Mouse (Mus musculus) thymus, postnatal 0 days (tissue): ENCODE data around the gene Colgalt2. TPM values are rescaled to one million over a fixed set of nuclear protein-coding genes. Genes with fewer than 3 reads are reported as not detected.

Source experiments
- DNase-seq: peaks from one replicate; pipeline ENCODE4 v3.0.0-alpha.2; 2015; ENCODE audit warnings: low spot score
- polyA plus RNA-seq: library from polyadenylated mRNA; unstranded; fragments of >200 nt; fragmentation: Nextera tagmentation; extraction: Ambion mirVana; gene quantifications from 2 replicates; pipeline ENCODE4 v1.2.1, GENCODE M21; 2015

The Colgalt2 gene
- polyA plus RNA-seq, 1 experiment from 2014 or later: 1.2 TPM

DNA sequence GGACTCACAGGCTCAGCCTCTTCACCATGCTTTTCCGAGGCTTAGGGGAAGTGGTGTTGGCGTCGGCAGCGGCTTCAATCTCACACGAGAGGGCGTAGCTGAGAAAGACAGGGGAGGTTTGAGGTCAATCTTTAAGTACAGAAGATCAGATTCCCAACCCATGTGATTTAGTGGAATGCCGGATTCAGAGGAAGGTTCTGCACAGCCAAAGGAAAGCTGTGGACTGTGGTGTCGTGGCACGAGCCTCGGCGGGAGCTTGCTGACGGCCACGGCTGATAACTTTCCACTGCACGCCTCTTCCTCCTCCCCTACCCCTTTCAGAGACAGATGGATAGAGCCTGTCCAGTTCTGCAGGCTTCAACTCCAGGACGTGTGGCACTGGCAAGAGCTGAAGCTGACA lies 131.9 kb downstream of the Colgalt2 start:
- DNase-seq: no peak

DNA sequence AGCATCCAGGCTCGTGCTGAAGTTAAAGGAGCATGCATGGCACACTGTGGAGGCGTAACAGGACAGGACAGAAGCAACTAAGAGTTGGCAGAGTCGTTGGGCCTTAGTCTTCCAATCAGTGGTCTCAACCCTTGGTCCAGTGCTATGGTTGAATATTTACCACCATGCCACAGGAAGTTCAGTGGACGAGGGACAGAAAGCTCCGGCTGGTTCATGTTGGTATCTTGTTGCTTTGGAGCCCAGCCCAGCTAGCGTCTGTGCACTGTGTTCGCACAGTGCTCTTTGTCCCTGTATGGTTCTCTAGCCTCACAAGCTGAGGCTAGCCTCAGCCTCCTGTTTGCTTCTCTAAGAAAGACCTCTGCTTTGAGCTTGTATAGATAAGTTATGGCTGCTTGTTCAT lies 134.9 kb downstream of the Colgalt2 start:
- DNase-seq: no peak

DNA sequence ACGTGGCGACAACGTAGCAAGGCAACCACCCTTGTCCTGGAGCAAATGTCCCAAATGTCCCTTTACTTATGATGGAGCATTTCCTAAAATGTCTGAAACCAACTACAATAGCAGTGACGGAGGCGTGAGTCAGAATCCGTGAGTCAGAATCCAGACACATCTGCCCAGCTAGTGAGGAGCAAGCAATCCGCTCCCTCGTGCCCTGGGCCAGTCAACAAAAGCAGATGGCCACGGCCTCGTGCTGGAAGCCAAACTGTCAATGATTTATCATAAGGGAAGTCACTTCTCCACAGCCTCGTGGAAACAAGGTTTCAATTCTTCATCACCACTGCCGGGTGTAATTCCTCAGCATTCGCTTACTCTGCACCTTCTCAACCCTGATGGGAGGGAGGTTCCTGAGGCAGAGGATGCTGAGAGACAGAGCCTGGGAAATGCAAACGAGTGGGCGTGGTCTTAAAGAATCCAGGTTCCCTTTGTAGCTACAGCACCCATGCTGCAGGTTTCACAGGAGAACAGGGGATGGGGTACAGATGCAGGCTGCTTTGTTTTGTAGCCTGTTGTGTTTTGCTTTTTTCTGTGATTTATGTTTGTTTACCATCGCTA lies 136.9 kb downstream of the Colgalt2 start:
- no peak for DNase-seq

- DNase-seq: no peak
Observed at GRCm38 (mm10) chr1:152537186-152537585, 137.6 kb downstream of the Colgalt2 start.

DNA sequence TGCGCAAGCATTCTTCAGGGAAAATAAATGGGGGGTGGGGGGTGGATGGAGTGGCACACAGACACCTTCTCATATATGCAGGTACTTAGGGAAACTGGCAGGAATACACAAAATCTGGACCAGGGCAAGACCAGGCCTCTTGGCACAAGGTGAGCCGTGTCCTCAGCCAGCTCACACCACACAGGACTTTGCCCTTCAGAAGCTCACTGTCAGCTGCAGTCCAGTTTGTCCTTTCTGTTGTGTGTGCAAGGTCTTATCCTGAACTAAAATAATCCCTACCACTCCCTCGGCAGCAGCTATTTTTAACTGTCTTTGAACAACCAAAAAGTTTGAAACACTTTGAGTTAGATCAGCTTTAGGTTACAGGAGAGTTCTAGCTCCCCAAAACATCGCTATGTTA lies 139.2 kb downstream of the Colgalt2 start:
- DNase-seq: no peak

GRCm38 (mm10) chr1:152540304-152540887 lies 140.8 kb downstream of the Colgalt2 start:
- DNase-seq: no peak

DNA sequence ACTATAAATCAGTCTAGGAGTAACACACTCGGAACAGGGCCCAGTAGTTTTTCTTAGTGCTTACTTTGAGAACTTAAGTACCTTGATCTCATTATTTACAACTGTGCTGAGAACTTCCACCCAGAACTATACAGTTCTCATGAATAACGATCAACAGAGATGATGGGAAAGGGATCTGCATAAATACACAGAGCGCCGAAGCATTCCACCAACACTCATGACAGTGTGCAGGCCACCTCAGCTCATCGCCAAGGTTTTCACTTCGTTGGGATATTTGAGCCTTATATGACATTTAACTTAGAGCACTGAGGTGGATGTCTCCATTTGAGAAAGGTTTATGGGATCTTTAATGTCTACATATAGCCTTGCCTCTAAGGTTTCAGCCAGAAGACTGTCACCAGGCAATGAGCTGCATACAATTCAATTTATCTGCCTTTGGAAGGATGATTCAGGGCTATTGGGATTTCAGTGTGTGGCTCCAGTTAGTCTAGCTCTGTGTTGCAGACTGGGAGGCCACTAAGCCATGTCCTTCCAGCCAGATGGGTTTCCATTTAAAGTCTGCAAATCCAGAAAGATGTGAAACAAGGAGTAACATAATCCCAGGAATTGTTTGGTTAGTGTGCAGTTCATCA lies 143.2 kb downstream of the Colgalt2 start:
- no peak for DNase-seq

- DNase-seq: no peak
Observed at GRCm38 (mm10) chr1:152543449-152544159, 144.0 kb downstream of the Colgalt2 start.

DNA sequence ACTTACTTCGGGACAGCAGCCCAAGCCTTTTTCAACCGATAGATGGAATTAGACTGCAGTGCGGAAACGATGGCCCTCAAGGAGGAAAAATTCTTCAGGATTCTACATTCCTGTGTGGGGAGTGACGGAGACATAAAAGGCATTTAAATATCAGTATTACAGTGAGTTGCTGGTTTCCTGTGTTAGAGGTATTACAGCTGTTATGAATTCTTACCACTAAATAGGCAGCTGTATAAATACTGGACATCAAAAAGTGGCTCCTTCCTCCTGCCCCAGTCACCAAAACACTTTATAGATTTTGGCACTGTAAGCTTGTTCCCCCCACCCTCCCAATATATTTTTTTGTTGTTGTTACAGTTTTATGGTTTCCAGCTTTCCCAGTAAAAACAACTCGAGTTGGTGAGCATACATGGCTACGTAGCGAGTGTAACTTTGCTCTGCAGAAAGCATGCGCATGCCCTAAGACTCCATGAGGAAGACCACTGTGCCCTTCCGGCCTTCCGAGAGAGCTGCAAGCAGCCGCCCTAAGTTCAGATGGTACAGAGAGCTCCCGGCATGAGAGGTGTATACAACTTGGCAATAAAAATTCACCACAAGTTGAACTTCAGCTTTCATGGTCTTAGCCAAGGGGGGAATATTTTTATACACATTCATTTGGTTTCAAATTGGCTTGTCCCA lies 149.6 kb downstream of the Colgalt2 start:
- DNase-seq: no peak

- DNase-seq: no peak
Observed at GRCm38 (mm10) chr1:152550544-152550943, 150.9 kb downstream of the Colgalt2 start.

DNA sequence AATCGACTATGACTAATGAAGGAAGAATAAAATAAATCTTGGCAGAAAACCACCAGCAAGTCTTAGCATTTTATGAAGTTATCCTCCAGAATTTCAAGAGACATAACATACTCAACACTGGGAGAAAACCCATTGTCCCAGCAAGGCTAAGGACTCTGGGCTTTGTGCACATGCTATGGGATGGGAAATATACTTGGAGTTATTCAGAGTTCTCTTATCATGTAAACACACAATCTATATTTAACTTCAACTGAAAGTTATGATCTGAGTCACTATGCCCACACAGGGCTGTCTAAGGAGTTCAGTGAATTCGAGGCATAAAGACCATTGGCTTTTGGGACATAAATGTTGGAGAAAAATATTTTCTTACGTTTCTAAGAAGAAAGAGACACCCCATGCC lies 151.3 kb downstream of the Colgalt2 start:
- DNase-seq: no peak

DNA sequence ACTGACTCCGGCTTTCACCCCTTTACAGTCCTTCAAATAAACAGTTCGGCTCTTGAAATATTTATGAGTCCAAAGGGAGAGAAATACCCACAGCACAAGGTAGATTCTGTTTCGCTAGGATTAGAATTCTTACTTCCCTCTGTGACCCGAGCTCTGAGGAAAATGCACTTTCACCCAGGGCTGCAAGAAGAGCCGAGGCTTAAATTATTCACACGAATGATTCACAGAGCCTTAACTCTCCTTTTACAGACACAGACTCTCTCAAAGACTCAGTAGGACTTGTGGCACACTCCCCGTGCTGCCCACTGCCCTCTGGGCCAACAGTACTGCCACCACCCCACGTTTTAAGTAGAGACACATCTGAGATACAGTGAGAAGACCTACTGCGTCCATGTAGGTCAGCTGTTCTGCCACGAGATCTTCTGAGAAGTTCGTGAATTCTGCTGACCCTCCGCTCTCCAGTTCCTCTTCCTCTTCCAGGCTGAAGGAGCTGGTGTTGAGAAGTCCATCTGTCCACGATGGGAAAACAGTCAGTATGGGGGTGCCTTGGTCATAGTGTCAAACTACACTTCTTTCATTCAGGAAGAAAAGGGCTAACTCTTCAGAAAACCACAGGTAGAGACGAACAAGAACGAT lies 154.4 kb downstream of the Colgalt2 start:
- no peak for DNase-seq

DNA sequence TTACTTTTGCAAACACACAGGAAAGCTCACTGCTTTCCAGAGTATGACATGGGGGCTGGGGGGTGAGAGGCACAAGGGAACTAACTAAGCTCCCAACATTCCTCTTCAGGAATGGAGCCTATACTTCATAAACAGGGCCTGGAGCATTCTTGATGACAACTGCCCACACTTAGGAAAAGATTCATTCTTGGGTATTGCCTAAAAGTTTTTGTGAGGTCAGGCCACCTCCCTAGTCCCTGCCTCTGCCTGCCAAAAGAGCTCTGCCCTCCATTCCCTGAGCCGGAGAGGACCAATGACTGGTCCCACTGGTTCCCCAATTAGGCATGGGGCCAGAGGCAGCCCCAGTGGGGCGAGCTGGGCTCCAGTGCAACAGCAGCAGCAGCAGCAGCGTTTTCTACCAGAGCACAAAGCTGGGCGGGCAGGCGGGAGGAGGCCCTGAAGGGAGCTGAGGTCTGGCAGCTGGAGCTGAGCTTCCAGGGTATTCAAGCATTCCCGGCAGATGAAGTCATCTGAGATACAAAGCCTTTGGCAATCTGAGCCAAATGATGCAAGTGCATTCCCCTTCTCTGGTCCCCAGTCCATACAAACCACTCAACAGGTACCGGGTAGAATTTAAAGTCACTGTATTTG lies 156.4 kb downstream of the Colgalt2 start:
- no peak for DNase-seq

DNA sequence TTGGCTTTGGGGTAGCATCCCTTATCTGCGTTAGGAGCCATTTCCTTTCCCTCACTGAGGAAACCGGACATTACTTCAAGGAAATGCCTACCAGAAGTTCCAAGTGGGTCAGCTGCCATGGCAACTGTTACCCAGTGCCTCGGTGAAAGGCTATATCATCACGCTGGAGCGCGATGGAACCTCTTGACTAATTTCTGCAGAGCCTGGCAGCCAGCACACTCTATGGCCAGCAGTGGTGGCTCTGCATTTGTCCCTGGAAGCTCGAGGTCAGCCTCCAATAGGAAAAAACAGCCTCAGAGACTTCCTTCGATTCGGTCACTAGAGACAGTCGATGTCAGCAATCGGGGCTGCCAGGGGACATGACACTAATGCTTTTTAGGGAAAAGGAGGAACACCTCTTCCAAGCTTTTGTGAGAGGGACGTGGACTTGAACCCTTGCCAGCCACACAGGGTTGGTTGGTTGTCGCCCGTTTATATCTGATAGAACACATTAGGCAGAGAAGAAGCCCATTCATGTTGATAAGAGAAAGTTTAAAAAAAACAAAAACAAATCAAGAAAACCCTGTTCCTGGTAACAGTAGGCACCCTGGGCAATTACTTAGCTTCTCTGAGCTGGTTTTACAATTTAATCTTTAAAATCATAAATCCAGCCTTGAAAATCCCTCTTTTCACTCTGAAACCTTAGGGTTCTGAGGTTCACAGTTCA lies 157.1 kb downstream of the Colgalt2 start:
- no peak for DNase-seq

Other genes with a start within 250 kb of the Colgalt2 start
- gene Tsen15, start 13.1 kb upstream of the Colgalt2 start, polyA plus RNA-seq: 41.8 and 43.4 TPM in 2 replicates